Mouse (Mus musculus) neutrophil, adult 5-6 weeks (primary cell): Measurements from ENCODE around the gene Gm21885. TPM values are rescaled to one million over a fixed set of nuclear protein-coding genes. Genes with fewer than 3 reads are reported as not detected.

Experiments used
- ATAC-seq: fragments of 151-379, 151-347 bp; 2 replicates; pipeline ENCODE4 v1.8.0; 2017; ENCODE audit warnings: mild to moderate bottlenecking, moderate TSS enrichment; ENCODE audit not compliant: insufficient number of reproducible peaks, poor library complexity, low FRiP score, severe bottlenecking; ENCODE audit errors: extremely low read depth
- total RNA-seq: library from RNA; stranded (forward); fragments of 200-1000 nt; gene quantifications from 2 replicates; pipeline ENCODE4 v1.2.3, GENCODE M21; 2017

Gm21885 gene
- total RNA-seq, result 2.2 TPM in 1 of 2 replicates, not detected in the other

DNA sequence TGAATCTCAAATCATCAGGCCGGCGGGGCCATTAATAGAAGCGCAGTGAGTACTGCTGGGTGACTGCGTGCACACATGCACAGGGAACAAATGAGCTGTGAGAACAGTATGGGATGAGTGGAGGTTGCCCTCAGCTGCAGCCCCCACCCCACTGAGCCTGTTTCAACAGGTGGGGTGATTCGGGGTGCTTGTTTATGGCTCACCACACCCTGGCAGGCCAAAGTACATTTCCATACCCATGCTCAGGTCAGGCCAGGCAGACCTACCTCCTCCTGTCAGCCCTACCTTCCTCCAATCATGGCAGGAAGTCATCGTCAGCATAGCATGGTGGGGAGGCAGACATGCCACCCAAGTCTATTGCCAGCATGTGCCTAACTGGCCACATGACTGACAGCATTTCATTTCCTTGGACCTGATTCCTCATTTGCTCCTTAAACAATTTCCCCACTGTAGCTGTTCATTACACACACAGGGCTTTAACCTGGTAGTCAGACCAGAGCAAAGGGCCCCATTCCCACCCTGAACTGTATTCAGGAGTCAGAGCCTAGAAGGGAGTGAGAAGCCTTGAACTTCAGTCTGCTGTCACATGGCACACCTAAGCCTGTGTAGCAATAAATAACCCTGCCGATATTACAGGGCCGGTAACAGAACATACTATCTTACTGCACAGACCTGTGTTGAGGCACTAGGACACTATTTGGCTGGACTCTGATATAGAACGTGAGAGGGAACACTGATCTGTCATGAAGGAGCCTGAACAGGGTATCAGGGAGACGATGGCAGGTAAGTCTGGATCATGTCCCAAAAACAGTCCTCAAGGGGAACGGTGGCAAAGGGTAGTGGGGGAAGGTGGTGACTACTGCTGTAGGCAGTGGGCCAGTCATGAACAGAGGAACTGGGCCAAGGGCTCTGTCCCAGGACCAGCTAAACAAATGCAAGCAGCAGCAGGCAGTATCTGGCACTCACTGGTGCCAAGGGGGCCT is at the start of gene Gm21885:
Gene Gm21885 (plus strand): TSS at position 675 of the 983 bp plus-strand sequence.
- ATAC-seq, result no peak

DNA sequence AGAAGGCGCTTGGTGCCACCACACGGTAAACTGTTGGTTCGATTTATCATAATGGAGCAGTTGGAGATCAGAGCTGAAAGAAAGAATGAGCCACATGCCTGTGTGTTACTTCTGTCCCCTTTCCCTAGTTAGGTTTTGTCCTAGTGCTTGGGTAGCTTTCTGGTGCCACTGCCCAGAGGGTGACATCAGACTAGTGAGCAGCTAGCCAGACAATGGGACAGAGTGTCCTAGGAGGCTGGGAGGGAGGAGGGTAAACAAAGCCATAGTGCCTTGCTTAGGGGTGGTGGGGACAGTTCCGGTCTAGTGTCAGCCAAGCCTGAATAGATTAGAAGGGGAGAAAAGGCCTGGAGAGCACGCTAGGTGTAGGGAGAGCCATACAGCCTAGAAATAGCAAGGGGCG is 48.3 kb upstream of the Gm21885 start:
- no peak for ATAC-seq

DNA sequence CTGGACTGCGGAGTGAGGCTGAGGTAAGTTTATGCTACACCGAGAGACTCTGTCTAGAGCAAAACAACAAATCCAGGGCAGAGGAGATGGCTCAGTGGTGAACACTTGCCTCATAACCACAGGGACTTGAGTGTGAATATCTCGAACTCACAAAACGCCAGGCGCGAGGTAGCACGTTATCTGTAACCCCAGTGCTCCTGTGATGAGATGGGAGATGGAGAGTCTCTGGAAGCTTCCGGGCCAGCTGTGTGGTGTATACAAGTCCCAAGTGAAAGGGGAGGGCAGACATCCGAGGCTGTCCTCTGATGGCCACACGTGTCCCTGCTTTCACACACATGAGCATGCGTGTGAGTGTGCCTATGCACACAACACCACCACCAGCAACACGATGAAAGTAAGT is 47.3 kb upstream of the Gm21885 start:
- ATAC-seq, result no peak

DNA sequence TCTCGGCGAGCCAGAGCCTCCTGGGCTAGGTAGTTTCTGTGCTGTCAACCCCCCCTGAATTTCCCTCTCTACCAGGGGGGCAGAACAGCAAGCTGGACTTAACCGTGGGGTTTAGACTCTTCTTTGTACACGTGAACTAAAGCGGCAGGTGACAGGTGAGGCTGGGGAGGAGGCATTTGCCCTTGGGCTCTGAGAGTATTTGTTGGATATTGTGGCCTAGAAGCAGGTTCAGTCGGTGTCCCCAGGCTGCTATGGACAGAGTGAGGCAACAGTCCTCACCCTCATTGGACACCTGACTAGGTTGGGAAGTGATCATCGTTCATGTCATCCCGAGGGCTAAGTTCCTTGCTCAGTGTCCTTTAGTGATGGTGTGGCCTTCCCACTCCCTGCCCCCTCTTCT is 46.8 kb upstream of the Gm21885 start:
- no peak for ATAC-seq

DNA sequence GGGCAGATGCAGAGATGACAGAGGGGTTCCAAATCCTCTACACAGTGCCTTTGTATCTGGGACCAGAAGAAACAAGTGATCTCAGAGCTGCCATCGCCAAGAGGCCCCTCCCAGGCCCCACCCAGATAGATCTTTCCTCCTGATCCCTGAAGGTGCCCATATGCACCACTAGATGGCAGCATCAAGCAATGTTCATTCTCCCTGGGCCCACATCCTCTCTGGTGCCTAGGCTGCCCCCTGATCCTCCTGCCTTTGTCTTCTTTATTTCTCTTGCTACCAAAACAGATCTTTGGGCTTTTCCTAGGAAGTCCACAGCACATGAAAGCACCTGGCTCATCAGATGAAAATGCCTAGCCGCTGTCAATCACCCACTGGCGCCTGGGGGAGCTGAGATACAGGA is 45.6 kb upstream of the Gm21885 start:
- peak; percentile 87 for ATAC-seq

DNA sequence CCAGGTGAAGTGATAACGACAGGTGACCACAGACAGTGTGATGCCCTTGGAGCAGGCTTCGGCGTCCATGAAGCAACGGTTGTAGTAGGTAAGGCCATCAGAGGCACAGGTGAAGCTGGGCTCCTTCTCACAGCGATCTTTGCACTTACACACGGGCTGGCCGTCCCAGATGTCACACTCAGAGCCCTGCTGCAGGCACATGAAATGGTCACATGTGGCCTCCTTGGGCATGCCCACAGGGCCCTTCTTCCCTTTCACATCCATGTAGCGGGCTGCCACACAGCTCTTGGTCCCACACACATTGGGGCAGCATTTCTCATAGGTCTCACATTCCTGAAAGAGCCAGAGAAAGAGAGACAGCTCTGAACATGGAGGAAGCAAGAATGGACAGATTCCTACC is 42.9 kb upstream of the Gm21885 start:
- no peak for ATAC-seq

DNA sequence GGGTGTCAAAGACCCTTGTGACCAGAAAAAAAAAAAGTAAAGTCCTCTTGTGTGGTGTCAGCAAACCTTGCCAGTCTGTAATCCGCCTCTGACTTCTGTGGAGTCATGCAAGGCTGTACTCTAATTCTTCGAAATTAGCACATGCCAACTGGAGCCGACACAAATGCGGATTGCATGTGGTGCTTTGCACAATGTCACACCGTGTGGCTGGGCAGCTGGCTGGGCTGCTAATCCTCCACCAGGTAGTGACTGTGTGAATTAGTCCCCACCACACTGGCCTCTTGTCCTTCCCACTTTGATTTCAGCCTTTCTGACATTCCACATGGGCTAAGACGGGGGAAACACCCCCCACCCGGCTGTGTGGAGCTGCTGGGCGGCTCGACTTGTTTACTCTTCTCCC is 42.0 kb upstream of the Gm21885 start:
- no peak for ATAC-seq

DNA sequence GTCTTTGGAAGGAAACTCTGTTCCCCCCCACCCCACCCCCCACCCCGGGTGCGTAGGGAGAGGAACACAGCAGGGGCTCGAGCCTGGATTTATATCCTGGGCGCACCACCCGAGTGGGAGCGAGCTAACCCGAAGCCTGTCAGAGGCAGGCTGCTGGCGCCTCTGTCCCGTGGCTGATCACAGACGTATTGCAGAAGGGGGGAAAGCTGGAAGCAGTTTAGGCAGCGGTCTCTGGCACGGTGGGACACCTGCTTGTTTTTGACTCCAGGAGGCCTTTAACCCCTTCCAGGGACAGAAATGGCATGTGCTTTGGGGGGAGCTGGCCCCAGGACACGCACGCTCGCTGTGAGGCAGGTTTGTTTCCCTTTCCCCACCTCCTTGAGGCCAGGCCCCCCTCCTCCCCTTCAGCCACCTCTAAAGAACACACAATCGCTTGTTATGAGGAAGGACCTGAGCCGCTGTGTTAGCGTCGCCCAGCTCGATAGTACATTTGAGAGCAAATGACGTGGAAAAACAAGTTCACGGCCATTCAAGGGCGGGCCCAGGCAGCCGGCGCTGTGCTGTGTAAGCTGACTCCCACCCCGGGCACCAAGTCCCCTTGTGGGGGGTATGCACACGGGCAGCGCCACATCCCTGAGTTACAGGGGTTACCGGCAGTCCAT is 38.8 kb upstream of the Gm21885 start:
- no peak for ATAC-seq

DNA sequence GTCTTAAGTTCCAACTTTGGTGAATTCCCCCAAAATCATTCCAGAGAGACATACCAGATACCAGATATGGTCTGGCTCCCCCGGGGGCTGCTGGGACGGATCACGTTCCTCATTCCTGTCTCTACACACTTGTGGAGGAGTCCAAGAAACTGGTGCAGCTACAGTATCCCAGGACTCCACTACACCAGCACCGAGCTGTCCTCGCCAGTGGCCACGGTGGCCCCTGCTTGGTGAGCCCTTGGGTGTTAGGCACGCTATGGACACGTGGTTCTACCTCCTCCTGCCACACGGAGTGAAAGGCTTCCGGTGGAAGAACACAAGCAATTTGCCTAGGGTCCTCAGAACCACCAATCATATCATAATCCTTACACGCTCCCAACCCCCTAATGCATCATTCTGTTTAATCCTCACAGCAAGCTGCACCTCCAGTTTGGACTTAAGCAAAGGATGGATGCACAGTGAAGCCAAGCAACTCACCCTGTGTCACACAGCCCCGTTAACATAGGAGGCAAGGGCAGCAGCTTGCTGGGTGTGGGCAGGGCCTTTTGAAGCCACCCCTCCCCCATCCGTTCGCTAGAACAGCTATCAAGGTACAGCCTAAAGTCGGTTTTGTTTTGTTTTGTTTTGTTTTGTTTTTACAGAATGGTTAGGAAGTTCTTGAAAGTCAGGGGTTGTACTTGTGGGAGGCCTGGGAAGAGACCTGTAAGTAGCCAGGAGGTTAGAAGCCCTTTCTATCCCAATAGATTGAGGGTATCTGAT is 38.1 kb upstream of the Gm21885 start:
- no peak for ATAC-seq

DNA sequence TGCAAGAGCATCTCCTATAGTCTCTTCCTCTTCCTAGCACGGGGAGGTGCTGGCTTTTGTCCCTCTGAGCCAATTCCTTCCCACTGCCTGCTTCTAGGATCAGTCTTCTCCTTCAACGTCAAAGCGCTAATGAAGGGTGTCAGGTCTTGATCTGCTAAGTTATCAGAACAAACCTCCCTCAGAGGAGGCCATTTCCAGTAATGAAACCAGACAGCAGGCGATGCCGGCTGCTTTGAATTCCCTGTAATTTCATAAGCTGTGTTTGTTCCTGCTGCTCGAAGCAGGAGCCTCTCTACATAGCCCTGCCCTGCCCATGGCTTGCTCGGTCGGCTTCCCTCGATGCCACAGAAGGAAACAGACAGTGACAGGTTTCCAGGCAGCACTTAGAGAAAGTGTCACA is 37.3 kb upstream of the Gm21885 start:
- ATAC-seq, result no peak

DNA sequence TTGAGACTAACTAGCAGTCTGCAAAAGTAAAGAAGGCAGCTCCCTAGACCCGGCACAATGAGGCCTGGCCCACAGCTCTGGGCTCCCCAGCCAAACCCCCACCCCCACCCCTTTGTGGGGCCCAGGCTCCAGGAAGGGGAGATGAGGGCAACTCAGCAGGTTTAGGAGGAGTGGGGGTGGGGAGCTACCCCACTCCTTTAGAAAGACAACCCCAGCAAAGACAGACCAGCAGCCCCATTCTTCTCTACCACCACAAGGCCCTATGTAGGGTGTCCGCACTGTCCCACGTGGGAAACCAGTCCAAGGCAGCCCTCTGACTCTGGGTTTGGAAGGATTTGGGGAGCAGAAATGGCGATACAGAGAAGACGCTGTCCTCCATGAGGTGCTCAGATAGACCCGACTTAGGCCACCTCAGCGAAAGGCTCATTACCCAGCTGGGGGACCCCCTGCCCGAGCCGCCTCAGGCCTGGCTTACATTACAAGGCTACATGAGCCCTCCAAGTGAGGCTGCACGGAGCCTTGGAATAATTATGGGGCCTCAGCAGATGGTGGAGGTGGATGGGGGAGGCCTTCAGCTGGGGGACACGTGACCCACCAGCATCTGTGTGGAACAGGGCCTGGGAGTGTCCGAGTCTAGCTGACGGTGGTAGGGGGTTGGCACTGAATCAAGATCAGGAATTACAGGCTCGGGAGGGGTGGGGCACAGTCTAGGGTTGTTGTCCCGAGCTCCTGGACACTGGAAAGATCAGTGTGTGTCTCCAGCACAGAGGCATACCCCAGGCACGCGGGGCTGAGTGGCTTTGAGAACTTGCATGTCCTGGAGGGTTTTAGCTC is 35.5 kb upstream of the Gm21885 start, which contains the start of gene Wfikkn2:
Gene Wfikkn2 (minus strand): TSS at position 51 of the 834 bp plus-strand sequence.
- ATAC-seq, result no peak

DNA sequence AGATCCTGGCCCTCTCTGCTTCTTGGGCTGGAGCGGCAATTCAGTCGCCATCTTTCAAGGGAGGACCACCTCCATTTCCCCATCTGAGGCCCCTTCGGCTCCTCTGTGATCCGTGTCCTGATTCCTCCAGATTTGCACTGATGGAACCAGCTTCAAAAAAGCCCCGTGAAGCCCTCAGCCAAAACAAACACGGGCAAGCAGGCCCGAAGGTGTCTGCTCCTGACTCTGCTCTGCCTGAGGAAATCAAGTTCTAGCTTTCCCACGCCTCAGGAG is 34.9 kb upstream of the Gm21885 start:
- ATAC-seq, result no peak

DNA sequence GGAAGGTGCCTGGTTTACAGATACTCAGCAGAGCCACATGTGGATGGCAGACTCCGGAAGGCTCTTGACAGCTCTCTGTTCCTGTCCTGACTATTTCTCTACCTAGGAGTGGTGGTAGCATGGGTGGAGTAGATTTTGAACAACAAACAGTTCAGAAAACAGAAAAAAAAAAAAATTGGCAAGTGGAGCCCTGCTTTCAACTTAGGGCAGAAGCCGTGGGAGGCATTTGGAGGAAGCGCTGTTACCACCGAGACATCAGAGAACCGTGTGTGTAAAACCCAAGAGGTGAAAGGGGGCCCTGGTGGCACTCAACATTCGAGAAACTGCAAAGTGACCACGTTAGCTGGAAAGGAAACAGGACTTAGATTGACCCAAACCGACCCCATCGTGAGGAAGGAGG is 28.5 kb upstream of the Gm21885 start:
- ATAC-seq, result no peak

DNA sequence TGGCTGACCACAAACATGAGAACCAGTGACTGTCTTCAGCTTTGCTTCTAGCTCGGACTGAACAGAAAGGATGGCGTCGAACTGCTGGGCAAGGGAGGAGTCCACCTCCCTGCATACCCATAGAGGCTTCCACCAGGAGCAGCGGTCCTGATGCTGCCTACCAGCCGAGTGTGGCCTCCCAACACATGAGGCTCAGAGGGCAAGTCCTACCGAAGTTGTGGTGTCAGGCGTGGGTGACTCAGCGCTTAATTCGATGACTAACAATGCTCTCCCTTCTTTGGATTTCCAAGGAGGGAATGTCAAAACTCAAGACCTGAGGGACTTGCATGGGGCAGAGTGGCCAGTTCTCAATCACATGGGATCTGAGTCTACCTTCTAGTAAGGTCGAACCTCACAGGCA is 28.0 kb upstream of the Gm21885 start:
- ATAC-seq, result no peak

DNA sequence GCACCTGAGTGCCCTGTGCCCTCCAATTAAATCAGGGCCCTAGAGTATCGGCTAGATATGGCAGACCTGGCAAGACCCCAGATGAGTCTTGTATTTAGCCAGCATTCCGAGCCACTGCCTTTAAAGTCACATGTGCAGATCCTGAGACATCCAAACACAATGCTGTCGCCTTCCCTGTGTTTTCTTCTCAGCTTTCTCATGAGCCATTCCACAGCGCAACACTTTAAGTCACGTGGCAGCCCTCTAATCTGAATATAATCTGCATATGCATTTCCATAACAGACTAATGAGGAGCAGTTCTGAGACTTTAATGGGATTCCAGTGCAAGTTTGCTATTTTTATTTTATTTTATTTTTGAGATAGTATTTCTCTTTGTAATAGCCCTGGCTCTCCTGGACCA is 25.9 kb upstream of the Gm21885 start:
- no peak for ATAC-seq

DNA sequence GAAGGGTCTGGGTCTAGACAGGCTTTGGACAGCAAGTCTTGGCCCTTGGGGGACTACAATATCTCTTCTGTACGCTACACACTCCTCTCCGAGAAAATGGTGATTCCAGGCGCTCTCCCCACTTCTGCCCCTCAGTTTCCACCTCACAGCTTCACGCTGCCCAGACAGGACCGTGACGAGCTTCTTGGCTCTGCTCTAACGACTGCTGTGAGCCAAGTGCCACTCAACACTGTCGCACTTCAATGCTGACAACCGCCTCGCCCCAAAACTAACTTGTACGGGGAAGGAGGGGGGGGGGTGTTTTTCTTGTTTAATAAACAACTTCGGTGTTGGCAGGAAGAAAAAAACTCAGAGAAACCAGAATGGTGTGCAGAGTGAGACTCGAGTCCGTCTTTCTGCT is 23.7 kb upstream of the Gm21885 start:
- no peak for ATAC-seq

DNA sequence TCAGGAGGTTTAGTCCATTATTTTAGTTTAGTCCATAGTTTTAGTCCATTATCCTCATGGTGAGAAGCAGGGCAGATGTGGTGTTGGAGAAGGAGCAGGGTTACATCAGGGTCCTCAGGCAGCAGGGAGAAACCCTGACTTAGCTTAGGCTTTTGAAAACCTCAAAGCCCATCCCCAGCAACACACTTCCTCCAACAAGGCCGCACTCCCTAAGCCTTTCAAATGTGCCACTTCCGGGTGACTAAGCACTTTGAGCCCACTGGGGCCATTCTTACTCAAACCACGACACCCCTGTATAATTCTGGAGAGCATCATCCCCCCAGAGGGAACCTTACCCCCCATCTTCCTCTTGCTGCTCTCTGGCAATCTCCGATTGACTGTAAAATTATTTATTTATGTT is 21.9 kb upstream of the Gm21885 start:
- 0 out of 2 replicates have a peak, but pooled peaks have one; percentile 40 for ATAC-seq

DNA sequence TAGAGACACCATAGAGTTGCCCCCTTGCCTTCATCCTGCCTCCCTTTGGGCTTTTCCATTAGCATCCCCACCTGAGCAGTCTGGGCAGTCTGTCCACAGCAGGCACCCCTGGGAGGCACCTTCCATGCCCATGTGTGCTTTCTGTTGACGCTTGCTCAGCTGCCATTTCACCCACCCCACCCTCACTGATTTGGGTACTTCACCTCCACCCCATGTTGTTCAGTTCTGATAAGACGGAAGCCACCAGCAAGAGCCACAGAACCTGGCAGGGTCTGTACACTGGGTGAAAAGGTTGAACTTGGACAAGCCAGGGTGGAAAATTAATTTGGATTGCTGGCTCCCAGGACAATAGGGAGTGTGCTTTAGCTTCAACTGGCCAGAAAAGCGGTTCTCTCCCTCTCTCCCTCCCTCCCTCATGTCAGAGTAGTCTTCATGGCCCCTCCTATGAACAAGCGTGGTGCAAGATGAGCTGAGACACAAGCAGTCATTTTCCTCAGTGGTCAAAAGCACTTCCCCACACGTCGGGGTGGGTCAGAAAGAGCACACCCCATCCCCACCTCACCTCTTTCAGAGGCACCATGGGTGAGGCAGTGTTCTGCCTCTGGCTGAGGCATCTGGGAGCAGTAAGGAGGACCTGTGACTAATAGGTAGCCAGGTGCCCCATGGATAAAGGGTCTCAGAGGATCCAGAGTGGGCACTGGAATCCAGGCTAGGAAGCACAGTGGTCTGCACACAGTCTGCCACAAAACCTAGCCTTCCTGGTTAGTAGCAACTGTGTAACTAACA is 19.9 kb upstream of the Gm21885 start:
- no peak for ATAC-seq
